Mouse (Mus musculus) heart, embryonic 15.5 days (tissue): ENCODE results near the gene Btn2a2. TPM values are rescaled to one million over a fixed set of nuclear protein-coding genes. Genes with fewer than 3 reads are reported as not detected.

Experiments
- ATAC-seq: fragments of 200-750 bp; cut with Nextera tagmentation; replicated peaks from 2 replicates; pipeline ENCODE4 v1.8.0; 2017; ENCODE audit warnings: low read depth, moderate TSS enrichment; ENCODE audit not compliant: insufficient number of reproducible peaks, insufficient read depth, low FRiP score
- H3K27ac ChIP-seq: fragments of 300-500 bp; sonication (generic); 2 replicates; pipeline ENCODE4 v1.5.1; 2015; ENCODE audit warnings: mild to moderate bottlenecking, inconsistent platforms
- H3K27me3 ChIP-seq: fragments of 300-500 bp; sonication (generic); 2 replicates; pipeline ENCODE4 v1.6.1; 2015; ENCODE audit warnings: inconsistent platforms
- H3K36me3 ChIP-seq: fragments of 300-500 bp; sonication (generic); 2 replicates; pipeline ENCODE4 v1.6.1; 2015; ENCODE audit warnings: mild to moderate bottlenecking, inconsistent platforms
- H3K4me1 ChIP-seq: fragments of 300-500 bp; sonication (generic); replicated peaks from 2 replicates; pipeline ENCODE4 v1.6.1; 2015; ENCODE audit warnings: inconsistent platforms
- H3K4me2 ChIP-seq: fragments of 300-500 bp; sonication (generic); 2 replicates; pipeline ENCODE4 v1.6.1; 2015; ENCODE audit warnings: inconsistent platforms, mild to moderate bottlenecking, moderate library complexity
- H3K4me3 ChIP-seq: fragments of 300-500 bp; sonication (generic); 2 replicates; pipeline ENCODE4 v1.5.1; 2015; ENCODE audit warnings: mild to moderate bottlenecking, inconsistent platforms
- H3K9ac ChIP-seq: fragments of 300-500 bp; sonication (generic); 2 replicates; pipeline ENCODE4 v1.6.1; 2015; ENCODE audit warnings: mild to moderate bottlenecking, inconsistent platforms
- H3K9me3 ChIP-seq: fragments of 300-500 bp; sonication (generic); replicated peaks from 2 replicates; pipeline ENCODE4 v1.6.1; 2016; ENCODE audit warnings: inconsistent platforms
- WGBS: fragments of 180-500 bp; shearing (Covaris S2); methylation state at CpG from one replicate; pipeline ENCODE4 v1.1.7; 2015; ENCODE audit warnings: mixed read lengths; 5-methylcytosine and 5-hydroxymethylcytosine counted together
- polyA plus RNA-seq: library from polyadenylated mRNA; unstranded; fragments of >200 nt; fragmentation: Nextera tagmentation; extraction: Ambion mirVana; gene quantifications from 2 replicates; pipeline ENCODE4 v1.2.1, GENCODE M21; 2015

The Btn2a2 gene
- polyA plus RNA-seq, 1 experiment from 2014 or later = 0.31 TPM

DNA sequence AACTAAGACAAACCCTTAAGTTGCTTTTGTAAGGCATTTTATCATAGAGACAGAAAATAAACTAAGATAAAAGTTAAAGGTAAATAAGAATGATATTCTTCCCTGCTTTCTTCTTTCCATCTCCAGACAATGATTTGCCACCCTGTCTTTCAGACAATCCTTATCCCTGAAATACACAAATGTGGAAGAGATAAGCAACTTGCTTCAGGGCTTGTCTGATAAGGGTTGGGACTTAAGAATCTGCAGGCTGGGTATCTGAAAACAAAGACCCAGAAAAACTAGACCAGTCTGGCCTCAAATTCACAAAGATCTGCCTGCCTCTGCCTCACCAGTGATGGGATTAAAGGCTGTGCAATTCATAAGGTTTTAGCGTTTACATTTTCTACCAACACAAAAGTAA is 2.6 kb upstream of the Btn2a2 start:
- ATAC-seq = no peak
- 11% methylated on average over 1 of the region's 1 CpGs for WGBS
- H3K9me3 ChIP-seq = no peaks in the 10 kb centered on the region
- H3K4me3 ChIP-seq = no peak overlapping the region
- peaks cover 21% of the 10 kb centered on the region for H3K4me1 ChIP-seq
- no peak overlapping the region for H3K4me2 ChIP-seq
- no peaks in the 10 kb centered on the region for H3K36me3 ChIP-seq
- no peaks in the 10 kb centered on the region; the same call in 1 of the 2 replicates for H3K27me3 ChIP-seq
- H3K9ac ChIP-seq = no peak overlapping the region
- H3K27ac ChIP-seq = no peak overlapping the region

DNA sequence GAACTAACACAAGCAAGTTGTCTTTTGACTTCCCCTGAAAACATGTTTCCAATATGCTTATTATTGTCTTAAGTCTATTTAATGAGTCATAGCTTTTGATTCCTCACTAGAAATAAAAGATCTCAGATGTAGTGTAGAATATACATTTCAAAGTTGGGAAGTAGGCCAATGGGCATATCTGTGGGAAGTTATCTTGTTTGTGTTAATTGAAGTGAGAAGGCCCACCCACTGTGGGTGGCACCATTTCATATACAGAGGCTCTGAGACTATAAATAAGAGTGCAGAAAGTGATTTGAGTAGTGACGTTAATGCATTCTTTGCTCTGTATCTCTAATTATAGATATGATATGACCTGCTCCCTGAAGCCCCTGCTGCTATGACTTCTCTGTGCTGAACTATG is 2.2 kb upstream of the Btn2a2 start:
- no peaks in the 10 kb centered on the region; the same call in 1 of the 2 replicates for H3K27me3 ChIP-seq
- ATAC-seq = no peak
- 23% methylated on average over 1 of the region's 1 CpGs for WGBS
- no peak overlapping the region for H3K27ac ChIP-seq
- H3K9me3 ChIP-seq = no peaks in the 10 kb centered on the region
- H3K4me2 ChIP-seq = no peak overlapping the region
- peaks cover 21% of the 10 kb centered on the region for H3K4me1 ChIP-seq
- no peak overlapping the region for H3K9ac ChIP-seq
- no peak overlapping the region for H3K4me3 ChIP-seq
- H3K36me3 ChIP-seq = no peaks in the 10 kb centered on the region

DNA sequence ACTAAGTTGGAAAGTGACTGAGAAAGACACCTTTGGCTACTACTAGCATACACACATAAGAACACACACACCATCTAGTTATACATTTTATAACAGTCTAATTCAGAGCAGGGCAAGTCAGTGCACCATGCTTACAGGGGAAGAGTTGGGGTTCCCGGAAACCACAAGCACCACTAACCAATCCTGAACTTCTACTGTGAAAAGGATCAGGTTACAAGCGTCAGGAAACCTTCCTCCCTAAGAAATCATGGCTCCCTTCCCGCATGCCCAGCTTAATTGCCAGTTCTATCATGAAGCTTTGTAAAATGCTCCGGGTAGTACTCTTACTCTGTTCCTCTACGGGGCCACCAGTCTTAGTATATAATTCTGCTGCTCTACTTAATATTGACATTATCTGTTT is 3.4 kb downstream of the Btn2a2 start:
- no peaks in the 10 kb centered on the region for H3K9me3 ChIP-seq
- no peak overlapping the region for H3K4me2 ChIP-seq
- no peaks in the 10 kb centered on the region for H3K36me3 ChIP-seq
- H3K4me1 ChIP-seq = 0 out of 2 replicates have a peak, but pooled peaks cover 6% of the 10 kb centered on the region
- H3K9ac ChIP-seq = no peak overlapping the region
- WGBS = 43% methylated on average over 5 of the region's 5 CpGs
- H3K27me3 ChIP-seq = no peaks in the 10 kb centered on the region; the same call in 1 of the 2 replicates
- no peak overlapping the region for H3K4me3 ChIP-seq
- H3K27ac ChIP-seq = no peak overlapping the region
- ATAC-seq = no peak

DNA sequence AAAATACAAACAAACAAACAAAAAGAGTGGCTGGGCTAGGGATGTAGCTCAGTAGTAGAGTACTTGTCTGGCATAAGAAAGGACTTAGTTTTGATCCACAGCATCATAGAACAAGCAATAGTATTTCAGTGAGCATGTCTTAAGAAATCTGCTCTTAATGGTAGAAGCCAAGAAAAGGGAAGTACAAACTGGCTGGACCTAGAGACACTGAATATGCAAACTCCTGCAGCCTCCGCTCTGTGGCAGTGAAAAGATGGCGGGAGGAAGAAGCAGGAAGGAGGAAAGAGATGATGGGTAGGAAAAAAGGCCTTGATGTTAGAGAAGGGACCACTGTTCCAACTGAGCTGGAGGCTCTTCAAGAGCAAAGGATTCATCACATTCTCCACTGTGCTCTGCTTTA is 5.5 kb downstream of the Btn2a2 start:
- Histone ChIP-seq H3K27ac (no peak overlapping the region), H3K9ac (no peak overlapping the region), H3K4me2 (no peak overlapping the region), H3K27me3 (no peaks in the 10 kb centered on the region; the same call in 1 of the 2 replicates), H3K4me1 (0 out of 2 replicates have a peak, but pooled peaks cover 2% of the 10 kb centered on the region), H3K9me3 (no peaks in the 10 kb centered on the region), H3K36me3 (no peaks in the 10 kb centered on the region), H3K4me3 (no peak overlapping the region)
- no peak for ATAC-seq
- WGBS = 84% methylated on average over 2 of the region's 2 CpGs

DNA sequence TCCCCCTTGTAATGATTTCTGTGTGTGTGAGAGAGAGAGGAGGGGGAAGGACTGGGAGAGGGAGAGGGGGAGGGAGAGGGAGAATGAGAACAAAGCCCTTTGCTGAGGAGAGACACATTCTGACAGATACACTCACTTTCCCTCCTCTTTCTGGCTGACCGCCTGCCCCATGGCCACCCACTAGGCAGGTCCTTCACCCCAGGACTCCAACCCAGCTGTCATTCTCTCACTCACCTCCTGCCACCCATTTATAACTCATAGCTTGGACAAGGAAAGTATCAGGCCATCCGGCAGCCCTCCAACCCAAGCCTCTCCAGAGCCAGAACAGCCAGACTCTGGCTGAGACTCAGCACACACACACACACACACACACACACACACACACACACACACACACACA is 13.0 kb downstream of the Btn2a2 start:
- 25% methylated on average over 2 of the region's 2 CpGs for WGBS
- no peaks in the 10 kb centered on the region for H3K4me1 ChIP-seq
- peak; percentile 35 for ATAC-seq
- H3K27me3 ChIP-seq = no peaks in the 10 kb centered on the region
- H3K27ac ChIP-seq = no peak overlapping the region
- no peak overlapping the region for H3K4me3 ChIP-seq
- no peaks in the 10 kb centered on the region for H3K36me3 ChIP-seq
- H3K9me3 ChIP-seq = no peaks in the 10 kb centered on the region
- no peak overlapping the region for H3K9ac ChIP-seq
- no peak overlapping the region for H3K4me2 ChIP-seq

DNA sequence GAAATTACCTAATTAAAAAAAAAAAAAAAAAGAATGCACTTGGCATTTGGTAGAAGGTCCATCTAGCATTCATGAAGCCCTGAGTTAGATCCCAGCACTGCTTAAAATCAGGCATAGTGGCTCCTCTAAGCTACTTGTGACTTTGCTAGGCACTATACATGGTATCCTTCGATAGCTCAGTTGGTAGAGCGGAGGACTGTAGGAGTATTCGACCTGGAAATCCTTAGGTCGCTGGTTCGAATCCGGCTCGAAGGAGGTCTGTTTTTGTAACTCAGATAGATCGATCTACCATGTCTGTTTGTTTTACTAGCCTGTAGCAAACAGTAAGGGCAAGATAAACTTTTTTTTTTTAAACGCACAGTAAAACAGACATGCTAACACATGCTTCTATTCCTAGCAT is 21.7 kb downstream of the Btn2a2 start:
- H3K4me1 ChIP-seq = peaks cover 18% of the 10 kb centered on the region
- no peaks in the 10 kb centered on the region for H3K9me3 ChIP-seq
- no peak overlapping the region for H3K27ac ChIP-seq
- no peak overlapping the region for H3K4me2 ChIP-seq
- H3K36me3 ChIP-seq = no peaks in the 10 kb centered on the region
- no peaks in the 10 kb centered on the region for H3K27me3 ChIP-seq
- 4% methylated on average over 9 of the region's 9 CpGs for WGBS
- no peak overlapping the region for H3K4me3 ChIP-seq
- no peak overlapping the region for H3K9ac ChIP-seq
- ATAC-seq = no peak; the same call in 1 of the 2 replicates

DNA sequence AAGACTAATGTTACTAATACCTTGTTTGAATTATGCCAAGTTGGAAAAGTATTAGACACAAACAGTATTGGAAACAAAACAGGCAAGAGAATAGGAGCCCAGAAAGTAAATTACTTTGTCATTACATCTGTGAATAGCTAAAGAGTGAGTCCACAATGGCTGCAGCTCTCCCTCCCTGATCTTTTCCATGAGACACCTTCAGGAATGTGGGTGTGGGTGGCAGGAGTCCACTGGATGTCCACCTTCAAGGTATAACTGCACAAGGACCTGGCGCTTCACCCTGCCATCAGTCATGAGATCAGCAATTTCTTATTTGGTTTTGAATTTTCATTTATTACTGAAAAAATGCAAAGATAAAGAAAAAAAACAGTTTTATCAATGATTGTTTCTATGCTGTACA is 22.4 kb downstream of the Btn2a2 start:
- ATAC-seq = no peak
- no peak overlapping the region for H3K27ac ChIP-seq
- no peak overlapping the region for H3K4me3 ChIP-seq
- H3K4me1 ChIP-seq = peaks cover 18% of the 10 kb centered on the region
- WGBS = 72% methylated on average over 1 of the region's 1 CpGs
- no peaks in the 10 kb centered on the region for H3K9me3 ChIP-seq
- H3K9ac ChIP-seq = no peak overlapping the region
- no peaks in the 10 kb centered on the region for H3K27me3 ChIP-seq
- H3K36me3 ChIP-seq = no peaks in the 10 kb centered on the region
- peak overlapping the region; percentile 91 for H3K4me2 ChIP-seq

DNA sequence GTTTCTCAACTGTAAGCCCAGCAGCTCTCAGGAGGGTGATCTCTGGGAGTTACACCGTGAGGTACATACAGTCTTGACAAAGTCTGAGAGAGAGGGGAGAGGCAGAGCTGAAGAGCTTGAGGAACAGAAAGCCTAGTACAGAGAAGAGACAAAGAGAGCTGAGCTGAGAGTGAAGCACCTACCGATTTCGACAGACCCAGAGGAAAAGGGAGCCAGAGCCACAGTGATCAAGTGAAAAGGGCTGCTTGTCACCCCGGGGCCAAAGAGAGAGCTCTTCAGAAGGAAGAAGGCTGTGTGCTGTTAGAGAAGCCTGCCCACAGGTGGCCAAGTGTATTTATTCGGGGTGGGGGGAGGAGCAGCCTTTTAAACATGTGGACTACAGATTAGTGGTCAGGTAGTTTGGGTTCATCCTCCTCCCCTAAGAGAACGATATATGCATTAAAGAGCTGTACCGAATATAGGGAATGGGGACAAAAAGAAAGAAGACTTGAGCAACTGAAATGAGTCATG is 23.0 kb downstream of the Btn2a2 start, which contains the start of gene Btn1a1:
Gene Btn1a1 (minus strand): TSS at position 302 of the 510 bp plus-strand sequence.
- no peaks in the 10 kb centered on the region for H3K27me3 ChIP-seq
- WGBS = 3% methylated on average over 7 of the region's 7 CpGs
- H3K4me1 ChIP-seq = peaks cover 19% of the 10 kb centered on the region
- no peaks in the 10 kb centered on the region for H3K9me3 ChIP-seq
- H3K9ac ChIP-seq = peak within 1 kb of the TSS; percentile 61
- peak within 1 kb of the TSS; percentile 91 for H3K4me2 ChIP-seq
- H3K4me3 ChIP-seq = peak within 1 kb of the TSS; percentile 66
- no peak within 1 kb of the TSS for H3K27ac ChIP-seq
- H3K36me3 ChIP-seq = no peaks in the 10 kb centered on the region
- no peak for ATAC-seq

DNA sequence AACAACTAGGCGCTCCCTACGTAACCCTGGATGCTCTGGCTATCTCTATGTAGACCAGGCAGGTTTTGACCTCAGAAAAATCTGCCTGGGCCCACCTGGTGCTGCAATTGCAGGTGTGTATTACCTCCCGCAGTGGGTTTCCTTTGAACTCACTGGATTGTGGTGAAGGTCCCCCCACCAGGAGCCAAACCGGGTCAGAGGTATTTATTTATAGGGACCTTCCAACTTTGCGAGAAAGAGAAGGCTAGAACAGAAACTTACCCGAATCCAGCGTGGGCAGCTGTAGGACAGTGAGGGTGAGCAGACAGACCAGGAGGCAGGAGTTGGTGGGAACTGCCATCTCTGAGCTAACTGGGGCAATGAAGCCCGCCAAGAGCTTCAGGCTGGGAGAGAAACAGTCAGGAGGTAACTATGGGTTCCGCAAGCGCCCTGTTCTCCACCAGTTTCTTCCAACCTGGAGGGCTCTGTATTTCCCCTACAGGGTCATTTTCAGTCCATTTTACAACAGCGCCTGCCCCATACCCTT is 23.8 kb downstream of the Btn2a2 start:
- WGBS = 3% methylated on average over 11 of the region's 11 CpGs
- ATAC-seq = no peak; the same call in 1 of the 2 replicates
- peak overlapping the region; percentile 61 for H3K9ac ChIP-seq

DNA sequence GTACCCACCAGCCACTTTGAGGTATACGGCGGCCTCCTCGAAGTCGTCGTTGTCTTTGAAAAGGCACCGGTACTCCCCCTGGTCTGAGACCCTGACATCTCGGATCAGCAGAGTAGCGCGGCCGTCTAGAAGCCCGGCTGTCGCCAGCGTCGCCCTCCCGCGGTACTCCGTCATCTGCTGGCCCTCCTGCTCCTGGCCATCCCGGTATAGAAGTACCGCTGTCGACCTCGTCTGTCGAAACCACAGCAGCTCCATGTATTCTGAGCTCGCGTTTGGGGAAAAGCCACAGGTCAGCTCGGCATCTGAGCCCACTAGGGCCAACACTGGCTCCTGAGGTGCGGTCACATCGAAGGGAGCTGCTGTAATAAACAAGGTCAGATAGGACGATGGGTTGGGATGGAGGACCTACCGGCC is 24.4 kb downstream of the Btn2a2 start:
- no peak for ATAC-seq
- H3K9ac ChIP-seq = peak overlapping the region; percentile 61
- no peak overlapping the region; the same call in 1 of the 2 replicates for H3K27ac ChIP-seq
- WGBS = under 1% methylated on average over 29 of the region's 29 CpGs
- peak overlapping the region; percentile 91 for H3K4me2 ChIP-seq
- H3K36me3 ChIP-seq = no peaks in the 10 kb centered on the region
- peak overlapping the region; percentile 66 for H3K4me3 ChIP-seq
- no peaks in the 10 kb centered on the region for H3K27me3 ChIP-seq
- peaks cover 20% of the 10 kb centered on the region for H3K4me1 ChIP-seq
- H3K9me3 ChIP-seq = no peaks in the 10 kb centered on the region

More for the DNA sequence above, 23.8 kb downstream of the Btn2a2 start:
- Histone ChIP-seq H3K9me3 (no peaks in the 10 kb centered on the region), H3K4me1 (peaks cover 20% of the 10 kb centered on the region), H3K27ac (no peak overlapping the region), H3K27me3 (no peaks in the 10 kb centered on the region), H3K36me3 (no peaks in the 10 kb centered on the region), H3K4me2 (peak overlapping the region; percentile 91), H3K4me3 (peak overlapping the region; percentile 66)

DNA sequence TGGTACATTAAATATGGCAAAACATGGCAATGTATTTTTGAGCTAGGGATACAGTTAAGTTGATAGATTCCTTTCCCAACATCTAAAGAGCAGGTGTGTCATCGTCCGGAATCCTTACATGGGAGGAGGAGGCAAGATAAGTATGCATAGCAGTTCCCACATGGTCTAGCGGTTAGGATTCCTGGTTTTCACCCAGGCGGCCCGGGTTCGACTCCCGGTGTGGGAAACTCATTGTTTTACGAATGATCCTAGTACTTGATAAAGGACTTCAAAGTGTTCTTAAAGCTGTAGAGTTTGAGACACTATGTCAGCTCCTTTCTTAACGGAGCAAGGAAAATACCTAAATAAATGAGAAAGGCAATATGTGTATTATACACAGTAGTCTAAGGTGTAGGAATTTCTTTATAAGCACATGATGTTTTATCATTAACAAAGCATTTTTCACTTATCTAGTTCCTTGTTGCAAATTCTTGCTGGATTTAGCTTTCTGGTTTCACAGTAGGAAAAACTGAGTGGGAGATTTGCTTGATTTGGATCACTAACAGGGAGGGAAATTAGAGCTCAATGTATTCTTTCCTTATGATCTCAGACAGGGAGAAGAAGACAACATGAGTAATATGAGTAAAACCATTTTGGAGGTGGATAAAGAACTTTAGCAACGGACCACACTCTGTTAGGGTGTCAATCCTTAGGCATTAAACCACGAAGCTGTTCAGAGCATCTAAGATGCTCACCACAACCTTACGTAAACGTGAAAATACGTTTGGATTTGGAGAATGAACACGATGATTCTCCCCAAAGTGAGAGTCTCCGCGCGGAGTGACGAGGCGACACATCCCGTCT is 25.1 kb downstream of the Btn2a2 start:
- no peaks in the 10 kb centered on the region for H3K27me3 ChIP-seq
- no peaks in the 10 kb centered on the region for H3K9me3 ChIP-seq
- no peaks in the 10 kb centered on the region for H3K36me3 ChIP-seq
- no peak overlapping the region; the same call in 1 of the 2 replicates for H3K27ac ChIP-seq
- WGBS = 1% methylated on average over 21 of the region's 21 CpGs
- peaks cover 20% of the 10 kb centered on the region for H3K4me1 ChIP-seq
- peak overlapping the region; percentile 91 for H3K4me2 ChIP-seq
- H3K4me3 ChIP-seq = peak overlapping the region; percentile 66
- peak overlapping the region; percentile 61 for H3K9ac ChIP-seq
- ATAC-seq = no peak; the same call in 1 of the 2 replicates
